Mouse (Mus musculus): ENCODE measurements around the gene 1700021F07Rik.

GRCm38 (mm10) chr2:173516150-173516855 is 6.1 kb upstream of the 1700021F07Rik start:
- no peak for TF ChIP-seq CTCF (IDR thresholded peaks at IDR 0.05; ENCODE audit: insufficient read depth, low read length)
- no peak for TF ChIP-seq POLR2A (IDR thresholded peaks at IDR 0.05; ENCODE audit: borderline replicate concordance, extremely low read depth, low read depth, low read length)

All from lung, adult 2 months (tissue).